In genomic region chr16:39056961-39057360, GRCm38 (mm10) we compare ENCODE assay signal across 17 mouse cellular contexts.
A peak's percentile ranks its signal among the peaks of the same experiment; 100 is the strongest.
DNase-seq lines count a peak whose midpoint lies in the region; ATAC-seq lines count a peak whose summit lies in the region.
"Had no signal": no experiment of that assay in that cellular context is flagged by ENCODE, and none has a peak within 500 bp of the region (broad histone marks: within the 10 kb centered on the region; RNA-seq: fewer than 3 reads in every experiment).

No protein-coding gene starts in this region.

- no peak for DNase-seq in heart, adult 18-20 months
- no peak for DNase-seq in kidney, adult 18-20 months
- peak; percentile 8 for DNase-seq in adrenal gland, postnatal 10 days
- DNase-seq in adrenal gland, postnatal 36 days, result peak; percentile 17 to 40
- no peak for DNase-seq in cerebellum, adult 18-20 months
- DNase-seq: cerebellum, postnatal 10 days; embryo, embryonic 11 days; liver; liver, postnatal 0 days; lung, postnatal 14 days had no signal

- H3K27ac ChIP-seq in heart, embryonic 14.5 days (replicated peaks in 1 of 2; ENCODE audit: control insufficient read depth in 1 of 2, insufficient read depth in 1 of 2, low read depth in 2 of 2, low read length in 2 of 2), result no peak overlapping the region
- no peak overlapping the region for H3K27ac ChIP-seq in kidney, embryonic 16.5 days (ENCODE audit: low read length)
- H3K27ac ChIP-seq: embryonic facial prominence, embryonic 15.5 days; forebrain, embryonic 10.5 days; layer of hippocampus, adult 2 months; midbrain, embryonic 15.5 days had no signal

- peaks cover 7 to 10% of the 10 kb centered on the region in 2 experiments; a peak in 3 of 4 replicates for H3K4me1 ChIP-seq in heart, embryonic 14.5 days (ENCODE audit: control insufficient read depth in 2 of 2, insufficient read depth in 2 of 2, low read length in 2 of 2)
- H3K4me1 ChIP-seq in kidney, embryonic 16.5 days (ENCODE audit: insufficient read depth, low read length), result 0 out of 2 replicates have a peak, but pooled peaks cover 5% of the 10 kb centered on the region
- H3K4me1 ChIP-seq: embryonic facial prominence, embryonic 15.5 days; forebrain, embryonic 10.5 days; megakaryocyte, embryonic 14.5 days; midbrain, embryonic 15.5 days had no signal

- 8% methylated on average over 12 of the region's 12 CpGs for WGBS in heart, embryonic 14.5 days
- 26% methylated on average over 12 of the region's 12 CpGs for WGBS in kidney, embryonic 16.5 days

- H3K27me3 ChIP-seq in heart, embryonic 14.5 days (ENCODE audit: control insufficient read depth, insufficient read depth, low read length), result no peaks in the 10 kb centered on the region
- H3K27me3 ChIP-seq in kidney, embryonic 16.5 days (ENCODE audit: insufficient read depth, low read length), result peaks cover 8% of the 10 kb centered on the region; the same call in 1 of the 2 replicates
- H3K27me3 ChIP-seq: megakaryocyte, embryonic 14.5 days; midbrain, embryonic 15.5 days had no signal

- no peaks in the 10 kb centered on the region for H3K9me3 ChIP-seq in heart, embryonic 14.5 days (ENCODE audit: control insufficient read depth, low read length)
- no peaks in the 10 kb centered on the region for H3K9me3 ChIP-seq in kidney, embryonic 16.5 days (ENCODE audit: low read length)
- H3K9me3 ChIP-seq: embryonic facial prominence, embryonic 15.5 days; forebrain, embryonic 10.5 days; megakaryocyte, embryonic 14.5 days; midbrain, embryonic 15.5 days had no signal

- ATAC-seq in heart, embryonic 14.5 days (ENCODE audit: insufficient number of reproducible peaks, insufficient read depth, low FRiP score, low read depth), result no peak
- no peak for ATAC-seq in kidney, embryonic 16.5 days (ENCODE audit: low FRiP score, low TSS enrichment)
- ATAC-seq: liver, postnatal 0 days; midbrain, embryonic 15.5 days had no signal

- H3K36me3 ChIP-seq in heart, embryonic 14.5 days (ENCODE audit: control insufficient read depth, insufficient read depth, low read length), result no peaks in the 10 kb centered on the region
- no peaks in the 10 kb centered on the region for H3K36me3 ChIP-seq in kidney, embryonic 16.5 days (ENCODE audit: insufficient read depth, low read length)
- H3K36me3 ChIP-seq: embryonic facial prominence, embryonic 15.5 days; forebrain, embryonic 10.5 days; midbrain, embryonic 15.5 days had no signal

- H3K4me3 ChIP-seq in heart, embryonic 14.5 days (ENCODE audit: control insufficient read depth in 1 of 2, insufficient read depth in 1 of 2, low read depth in 1 of 2, low read length in 2 of 2), result peak overlapping the region in 1 of 2 experiments; percentile 17; a peak in 2 of 4 replicates
- no peak overlapping the region for H3K4me3 ChIP-seq in kidney, embryonic 16.5 days (ENCODE audit: low read length)
- H3K4me3 ChIP-seq: embryonic facial prominence, embryonic 15.5 days; forebrain, embryonic 10.5 days; layer of hippocampus, adult 2 months; megakaryocyte, embryonic 14.5 days; midbrain, embryonic 15.5 days had no signal

- H3K9ac ChIP-seq in heart, embryonic 14.5 days (ENCODE audit: low read length), result no peak overlapping the region
- H3K9ac ChIP-seq in kidney, embryonic 16.5 days (replicated peaks; ENCODE audit: low read length), result no peak overlapping the region
- H3K9ac ChIP-seq: embryonic facial prominence, embryonic 15.5 days; liver, postnatal 0 days; midbrain, embryonic 15.5 days had no signal

- H3K4me2 ChIP-seq in heart, embryonic 14.5 days (ENCODE audit: low read length), result peak overlapping the region; percentile 61
- H3K4me2 ChIP-seq in kidney, embryonic 16.5 days (replicated peaks; ENCODE audit: low read depth, low read length), result peak overlapping the region; percentile 23
- H3K4me2 ChIP-seq: embryonic facial prominence, embryonic 15.5 days; midbrain, embryonic 15.5 days had no signal

Comparison
In these comparisons a context has a peak if more than half of its experiments do, and no peak if none do; other contexts are left out.
1. DNase-seq: peak in adrenal gland, postnatal 10 days (single experiment) and adrenal gland, postnatal 36 days (2 of 2); none in heart, adult 18-20 months (0 of 2), kidney, adult 18-20 months (single experiment) and cerebellum, adult 18-20 months (0 of 2).